Mouse (Mus musculus) hindbrain, postnatal 0 days (tissue): ENCODE data around the gene Igf2. TPM values are rescaled to one million over a fixed set of nuclear protein-coding genes. Genes with fewer than 3 reads are reported as not detected.
A peak's percentile ranks its signal among the peaks of the same experiment; 100 is the strongest.

Experiments used
- ATAC-seq: fragments of 200-750 bp; cut with Nextera tagmentation; 2 replicates; pipeline ENCODE4 v1.8.0; 2017; ENCODE audit warnings: mild to moderate bottlenecking, moderate TSS enrichment, moderate library complexity
- DNase-seq: peaks from one replicate; pipeline ENCODE4 v3.0.0-alpha.2; 2015; ENCODE audit warnings: low spot score
- H3K27ac ChIP-seq: fragments of 300-500 bp; sonication (generic); 2 replicates; pipeline ENCODE4 v1.5.1; 2014; ENCODE audit warnings: mild to moderate bottlenecking
- H3K27me3 ChIP-seq: fragments of 300-500 bp; sonication (generic); 2 replicates; pipeline ENCODE4 v1.6.1; 2014; ENCODE audit warnings: low read length, mixed read lengths; ENCODE audit not compliant: insufficient read depth
- H3K36me3 ChIP-seq: fragments of 300-500 bp; sonication (generic); 2 replicates; pipeline ENCODE4 v1.6.1; 2014; ENCODE audit warnings: low read length, mixed read lengths; ENCODE audit not compliant: insufficient read depth
- H3K4me1 ChIP-seq: fragments of 300-500 bp; sonication (generic); 2 replicates; pipeline ENCODE4 v1.6.1; 2014; ENCODE audit warnings: antibody characterized with exemption, low read length, mixed read lengths; ENCODE audit not compliant: insufficient read depth
- H3K4me2 ChIP-seq: fragments of 300-500 bp; sonication (generic); 2 replicates; pipeline ENCODE4 v1.6.1; 2014; ENCODE audit warnings: low read depth, mild to moderate bottlenecking, low read length, moderate library complexity, mixed read lengths
- H3K4me3 ChIP-seq: fragments of 300-500 bp; sonication (generic); 2 replicates; pipeline ENCODE4 v1.5.1; 2014; ENCODE audit warnings: low read length
- H3K9ac ChIP-seq: fragments of 300-500 bp; sonication (generic); replicated peaks from 2 replicates; pipeline ENCODE4 v1.6.1; 2014; ENCODE audit warnings: mild to moderate bottlenecking, low read length, moderate library complexity, mixed read lengths
- H3K9me3 ChIP-seq: fragments of 300-500 bp; sonication (generic); 2 replicates; pipeline ENCODE4 v1.6.1; 2016; ENCODE audit warnings: low read length, mixed read lengths
- CTCF ChIP-seq: IDR thresholded peaks from 2 replicates; pipeline ENCODE4 v1.5.1; 2016; ENCODE audit warnings: antibody characterized with exemption, control low read depth, low read depth
- WGBS: fragments of 180-500 bp; shearing (Covaris S2); extraction: QIAGEN DNeasy Blood & Tissue Kit; methylation state at CpG from one replicate; pipeline ENCODE4 v1.1.7; 2014; 5-methylcytosine and 5-hydroxymethylcytosine counted together
- polyA plus RNA-seq: library from polyadenylated mRNA; unstranded; fragments of >200 nt; fragmentation: Nextera tagmentation; extraction: Ambion mirVana; gene quantifications from 2 replicates; pipeline ENCODE4 v1.2.1, GENCODE M21; 2015
- total RNA-seq: library from RNA; depleted of rRNA; stranded (reverse); fragments of >200 nt; gene quantifications from 2 replicates; pipeline ENCODE4 v1.2.3, GENCODE M21; 2014

Gene Igf2
- total and polyA plus RNA-seq, 2 experiments from 2014 or later: 279 to 308 TPM

- 8% methylated on average over 4 of the region's 4 CpGs for WGBS
- ATAC-seq: peak; percentile 38; the same call in 1 of the 2 replicates
- no peak overlapping the region for H3K27ac ChIP-seq
- no peak overlapping the region for H3K4me2 ChIP-seq
- no peak overlapping the region for H3K4me3 ChIP-seq
- H3K9me3 ChIP-seq: no peaks in the 10 kb centered on the region
- TF ChIP-seq CTCF: peak; percentile 94
- H3K4me1 ChIP-seq: no peaks in the 10 kb centered on the region
- H3K36me3 ChIP-seq: no peaks in the 10 kb centered on the region
- DNase-seq: peak; percentile 82
- no peak overlapping the region for H3K9ac ChIP-seq
- H3K27me3 ChIP-seq: no peaks in the 10 kb centered on the region
Measured at GRCm38 (mm10) chr7:142672120-142672519, 5.5 kb upstream of the Igf2 start.

- ATAC-seq: no peak
- WGBS: 91% methylated on average over 1 of the region's 1 CpGs
- H3K9me3 ChIP-seq: no peaks in the 10 kb centered on the region
- H3K9ac ChIP-seq: no peak overlapping the region
- peak; percentile 56 for DNase-seq
- H3K27me3 ChIP-seq: peaks cover 8% of the 10 kb centered on the region; the same call in 1 of the 2 replicates
- no peaks in the 10 kb centered on the region for H3K4me1 ChIP-seq
- H3K4me2 ChIP-seq: no peak overlapping the region
- no peaks in the 10 kb centered on the region for H3K36me3 ChIP-seq
- no peak overlapping the region for H3K4me3 ChIP-seq
- TF ChIP-seq CTCF: peak; percentile 50
- H3K27ac ChIP-seq: no peak overlapping the region
Measured at GRCm38 (mm10) chr7:142671067-142671466, 4.5 kb upstream of the Igf2 start.

DNA sequence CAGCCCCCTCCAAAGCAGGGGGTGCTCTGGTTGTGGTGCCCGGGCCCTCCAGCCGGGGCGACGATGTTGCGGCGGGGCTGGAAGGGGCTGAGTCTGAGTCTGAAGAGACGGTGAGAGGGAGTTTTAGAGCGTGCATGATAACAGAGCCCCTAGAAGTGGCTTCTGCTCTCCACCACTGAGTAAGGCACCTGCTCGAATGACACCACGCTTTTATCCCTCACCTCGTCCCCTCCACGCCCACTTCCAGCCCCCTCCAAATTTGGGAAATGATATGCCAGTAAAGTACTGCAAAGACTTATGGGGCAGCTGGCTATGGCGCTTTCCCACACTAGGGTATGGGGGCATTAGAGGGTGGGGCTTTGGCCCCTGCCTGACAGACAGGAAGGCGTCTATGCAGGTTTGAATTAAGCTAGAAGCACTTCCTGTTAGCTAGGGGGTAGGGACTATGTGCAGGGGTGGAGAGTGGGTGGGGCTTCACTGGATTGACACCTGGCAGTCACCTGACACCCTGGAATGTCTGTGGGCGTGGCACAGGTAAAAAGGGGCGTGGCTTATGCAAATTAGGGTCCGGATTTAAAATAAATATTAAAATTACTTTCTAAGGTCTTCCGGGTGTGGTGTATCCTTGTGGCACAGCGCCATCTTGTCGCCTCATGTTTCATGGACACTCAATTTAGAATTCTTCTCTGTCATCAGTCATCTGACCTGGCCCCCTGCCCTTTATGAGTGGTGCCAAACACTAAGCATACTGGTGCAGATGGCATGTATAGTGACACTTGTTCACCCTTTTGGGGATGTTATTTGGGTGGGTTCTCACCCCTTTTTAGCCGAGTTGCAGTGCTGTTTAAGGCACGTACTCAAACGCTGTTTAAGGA lies 3.4 kb upstream of the Igf2 start, which contains the start of gene Gm49394:
TSS of gene Gm49394 (minus strand) at position 192 of the 875 bp plus-strand sequence.
- Histone ChIP-seq H3K27ac (no peak within 1 kb of the TSS), H3K4me2 (no peak within 1 kb of the TSS), H3K4me3 (no peak within 1 kb of the TSS), H3K36me3 (no peaks in the 10 kb centered on the region), H3K27me3 (peaks cover 16% of the 10 kb centered on the region; the same call in 1 of the 2 replicates), H3K9ac (no peak within 1 kb of the TSS), H3K4me1 (no peaks in the 10 kb centered on the region), H3K9me3 (no peaks in the 10 kb centered on the region)
- no peak for ATAC-seq
- no peak for DNase-seq
- no peak for TF ChIP-seq CTCF
- whole genome bisulfite sequencing: 87% methylated on average over 23 of the region's 23 CpGs

DNA sequence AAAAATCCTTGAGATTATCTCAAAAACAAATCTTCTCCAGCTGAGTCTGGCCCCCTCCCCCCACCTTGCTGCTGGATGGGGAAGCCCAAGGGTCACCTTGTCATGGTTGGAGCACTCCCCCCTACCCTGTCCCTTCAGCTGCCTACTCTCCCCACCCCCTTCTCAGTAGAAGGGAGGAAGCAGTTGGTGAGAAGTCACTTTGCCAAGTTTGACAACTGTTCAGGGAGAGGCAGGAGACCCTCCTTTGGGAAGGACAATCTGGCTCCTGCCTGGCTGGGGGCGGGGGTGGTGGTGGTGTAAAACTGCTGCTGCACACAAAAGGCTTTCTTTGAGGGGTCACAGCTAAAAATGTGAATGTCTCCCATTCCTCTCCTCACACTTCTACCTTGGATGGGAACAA lies 1.7 kb upstream of the Igf2 start:
- H3K4me1 ChIP-seq: no peaks in the 10 kb centered on the region
- TF ChIP-seq CTCF: no peak
- ATAC-seq: no peak
- H3K36me3 ChIP-seq: no peaks in the 10 kb centered on the region
- H3K27ac ChIP-seq: no peak overlapping the region
- 52% methylated on average over 1 of the region's 1 CpGs for WGBS
- H3K4me3 ChIP-seq: no peak overlapping the region
- no peak overlapping the region for H3K4me2 ChIP-seq
- H3K9ac ChIP-seq: no peak overlapping the region
- peak; percentile 31 for DNase-seq
- H3K9me3 ChIP-seq: no peaks in the 10 kb centered on the region
- H3K27me3 ChIP-seq: peaks cover 29% of the 10 kb centered on the region

- no peak for DNase-seq
Measured at GRCm38 (mm10) chr7:142667521-142667920, 905 bp upstream of the Igf2 start.

GRCm38 (mm10) chr7:142666109-142666508 lies 507 bp downstream of the Igf2 start:
- Histone ChIP-seq H3K27me3 (peaks cover 41% of the 10 kb centered on the region), H3K4me3 (no peak overlapping the region), H3K9me3 (no peaks in the 10 kb centered on the region), H3K36me3 (no peaks in the 10 kb centered on the region), H3K9ac (no peak overlapping the region), H3K27ac (no peak overlapping the region), H3K4me2 (no peak overlapping the region), H3K4me1 (no peaks in the 10 kb centered on the region)
- 64% methylated on average over 4 of the region's 4 CpGs for WGBS
- DNase-seq (no peak), ATAC-seq (no peak)
- TF ChIP-seq CTCF: no peak

More at GRCm38 (mm10) chr7:142667521-142667920, 905 bp upstream of the Igf2 start:
- Histone ChIP-seq H3K27ac (no peak overlapping the region), H3K9ac (no peak overlapping the region), H3K9me3 (no peaks in the 10 kb centered on the region), H3K36me3 (no peaks in the 10 kb centered on the region), H3K27me3 (peaks cover 37% of the 10 kb centered on the region), H3K4me3 (no peak overlapping the region), H3K4me2 (no peak overlapping the region), H3K4me1 (no peaks in the 10 kb centered on the region)
- WGBS: 93% methylated on average over 18 of the region's 18 CpGs
- no peak for ATAC-seq
- no peak for TF ChIP-seq CTCF

DNA sequence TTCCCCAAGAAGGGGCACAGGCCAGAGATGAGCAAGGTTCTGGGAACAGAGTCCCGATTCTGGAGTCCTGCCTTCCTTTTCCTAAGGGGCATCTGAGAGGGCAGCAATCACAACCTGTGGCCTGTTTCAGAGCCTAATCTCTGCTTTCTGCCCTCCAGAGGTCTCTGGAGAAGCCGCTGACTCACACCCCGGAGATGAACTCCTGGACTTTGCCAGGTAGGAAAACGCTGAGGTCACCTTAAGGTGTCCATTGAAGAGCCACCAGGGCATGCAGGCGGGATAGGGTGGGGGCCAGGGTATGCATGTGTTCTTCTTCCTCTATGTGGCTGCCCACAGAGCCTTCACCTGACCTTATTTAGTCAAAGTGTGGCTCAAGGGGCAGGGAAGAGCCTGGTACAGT lies 1.3 kb downstream of the Igf2 start:
- H3K27me3 ChIP-seq: peaks cover 48% of the 10 kb centered on the region
- H3K27ac ChIP-seq: no peak overlapping the region
- TF ChIP-seq CTCF: no peak
- 0 out of 2 replicates have a peak, but pooled peaks cover 2% of the 10 kb centered on the region for H3K4me1 ChIP-seq
- no peak for DNase-seq
- H3K9ac ChIP-seq: no peak overlapping the region
- no peaks in the 10 kb centered on the region for H3K36me3 ChIP-seq
- no peak overlapping the region for H3K4me2 ChIP-seq
- no peak overlapping the region for H3K4me3 ChIP-seq
- WGBS: 60% methylated on average over 5 of the region's 5 CpGs
- H3K9me3 ChIP-seq: no peaks in the 10 kb centered on the region
- ATAC-seq: no peak
